Mouse (Mus musculus): ENCODE results near the gene Kcnh1.

DNA sequence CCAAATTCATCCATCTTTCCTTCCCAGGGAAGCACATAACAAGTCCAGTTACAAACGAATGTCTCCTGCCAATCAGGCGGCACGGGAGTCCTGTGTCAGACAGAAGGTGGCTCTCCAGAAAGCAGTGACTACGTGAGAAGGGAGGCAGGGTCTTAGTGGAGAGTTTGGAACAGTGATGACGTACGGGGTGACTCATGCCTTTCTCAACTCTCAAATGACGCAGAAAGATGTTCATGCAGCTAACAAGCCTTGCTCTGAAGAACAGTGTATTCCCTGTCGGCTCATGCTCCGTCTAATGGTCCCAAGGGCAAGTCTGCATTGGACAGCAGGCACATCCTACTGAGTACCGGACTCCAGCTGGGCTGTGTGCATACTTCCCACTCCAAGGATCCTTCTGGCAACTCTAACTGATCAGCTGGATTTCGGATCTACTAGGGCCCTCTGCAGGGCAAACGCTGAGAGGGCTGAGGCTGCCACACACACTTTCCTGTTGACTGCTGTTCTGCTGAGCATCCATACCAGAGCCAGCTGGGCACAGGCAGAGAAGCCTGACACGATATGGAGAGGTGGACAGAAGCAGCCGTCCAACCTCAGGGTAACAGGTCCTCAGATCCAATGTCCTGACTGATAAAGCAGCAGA lies 335.3 kb downstream of the Kcnh1 start:
- no peak for TF ChIP-seq CTCF (conservative IDR thresholded peaks at IDR 0.05 in 1 of 2, IDR thresholded peaks at IDR 0.05 in 1 of 2; ENCODE audit: low read depth in 2 of 2, low read length in 2 of 2)
- no peak for TF ChIP-seq ETS1 (conservative IDR thresholded peaks at IDR 0.05; ENCODE audit: low read depth, low read length)
- no peak for TF ChIP-seq MAZ (IDR thresholded peaks at IDR 0.05; ENCODE audit: low read depth, low read length)
- TF ChIP-seq POLR2A (IDR thresholded peaks at IDR 0.05; ENCODE audit: low read depth, low read length): no peak
- no peak for TF ChIP-seq CHD2 (IDR thresholded peaks at IDR 0.05; ENCODE audit: low read length)
- TF ChIP-seq SMC3 (IDR thresholded peaks at IDR 0.05; ENCODE audit: low read depth, low read length): no peak
- no peak for TF ChIP-seq MYC (IDR thresholded peaks at IDR 0.05; ENCODE audit: low read depth, low read length)
- TF ChIP-seq MAX (IDR thresholded peaks at IDR 0.05; ENCODE audit: low read length): no peak
- TF ChIP-seq ELF1 (IDR thresholded peaks at IDR 0.05; ENCODE audit: low read depth, low read length): no peak
- no peak for TF ChIP-seq ZMIZ1 (IDR thresholded peaks at IDR 0.05; ENCODE audit: low read depth, low read length)

Measured in CH12.LX (cell line).